Mouse (Mus musculus): ENCODE data around the gene Tmem202. TPM values are rescaled to one million over a fixed set of nuclear protein-coding genes. Genes with fewer than 3 reads are reported as not detected.

Gene Tmem202
- polyA plus RNA-seq (2014; fragmentation: Nextera tagmentation; extraction: Ambion mirVana), result 0.19 TPM in 1 of 2 replicates, not detected in the other

DNA sequence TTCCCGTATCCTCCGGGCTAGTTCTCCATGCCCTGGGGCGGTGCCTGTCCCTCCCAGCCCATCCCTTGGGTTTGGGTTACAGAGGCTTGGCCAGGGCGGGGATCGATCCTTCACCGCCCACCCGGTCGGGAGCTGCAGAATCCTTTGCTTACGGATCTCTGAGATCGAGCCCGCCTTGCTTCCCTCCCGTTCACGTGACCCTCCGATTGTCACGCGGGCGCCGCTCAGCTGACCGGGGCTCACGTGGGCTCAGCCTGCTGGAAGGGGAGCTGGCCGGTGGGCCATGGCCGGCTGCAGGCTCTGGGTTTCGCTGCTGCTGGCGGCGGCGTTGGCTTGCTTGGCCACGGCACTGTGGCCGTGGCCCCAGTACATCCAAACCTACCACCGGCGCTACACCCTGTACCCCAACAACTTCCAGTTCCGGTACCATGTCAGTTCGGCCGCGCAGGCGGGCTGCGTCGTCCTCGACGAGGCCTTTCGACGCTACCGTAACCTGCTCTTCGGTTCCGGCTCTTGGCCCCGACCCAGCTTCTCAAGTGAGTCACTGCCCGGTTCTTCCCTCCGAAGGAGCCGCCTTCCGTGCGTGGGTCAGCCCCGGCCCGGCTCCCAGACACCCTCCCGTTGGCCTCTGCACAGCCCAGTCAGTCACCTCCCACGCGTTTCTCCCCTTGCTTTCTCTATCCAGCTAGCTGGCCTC lies at the start of gene Tmem202, which contains the start of gene Hexa:
Gene Tmem202 (minus strand): TSS at position 407 of the 697 bp plus-strand sequence.
Gene Hexa (plus strand): TSS at position 100 of the 697 bp plus-strand sequence.
- DNase-seq (ENCODE audit: low spot score, missing footprints), result peak; percentile 98
- H3K4me2 ChIP-seq, result peak within 1 kb of the TSS; percentile 86

DNA sequence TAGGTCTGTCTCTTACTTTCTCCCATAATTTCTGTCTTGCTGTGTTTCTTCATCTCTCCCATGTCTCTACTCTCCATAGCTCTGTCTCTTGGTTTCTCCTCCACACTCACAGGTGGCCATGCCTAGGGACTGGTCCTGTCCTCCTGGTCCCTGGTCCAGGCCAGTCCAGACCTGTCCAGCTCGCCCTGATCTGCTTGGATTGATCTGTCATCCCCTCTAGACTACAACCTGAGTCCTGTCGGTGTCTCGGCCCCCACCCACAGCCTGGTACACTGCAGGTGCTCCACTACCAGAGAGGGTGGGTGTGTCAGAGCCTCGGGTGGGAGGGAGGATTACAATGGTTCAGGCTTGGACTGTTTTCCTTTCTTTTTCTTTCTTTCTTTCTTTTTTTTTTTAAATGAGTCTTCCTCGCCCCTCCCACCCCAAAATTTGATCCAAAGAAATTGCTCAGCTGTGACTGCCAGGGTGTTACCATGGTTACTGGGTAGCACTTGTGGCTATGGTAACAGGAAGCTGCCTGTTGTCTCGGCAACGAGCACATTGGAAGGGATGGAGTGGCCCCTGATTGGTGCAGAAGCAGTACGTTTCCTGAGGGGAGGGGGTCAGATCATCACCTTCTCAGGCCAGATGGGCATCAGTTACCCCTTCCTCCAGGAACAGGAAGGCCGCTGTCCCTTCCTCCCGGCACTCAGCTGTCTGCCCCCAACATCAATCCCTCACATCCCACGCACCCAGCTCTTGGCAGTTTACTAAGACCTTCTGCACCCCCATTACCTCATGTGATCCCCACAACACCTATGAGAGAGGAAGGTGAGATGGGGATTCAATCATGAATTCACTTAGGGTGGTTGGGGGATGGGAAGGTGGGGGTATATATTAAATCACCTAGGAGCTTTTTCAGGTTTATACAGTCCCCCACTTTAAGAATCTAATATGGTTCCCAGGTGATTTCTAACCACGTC lies 49.3 kb upstream of the Tmem202 start:
- Histone ChIP-seq H3K27ac (ENCODE audit: low read depth, low read length) (0 out of 2 replicates have a peak overlapping the region, but pooled peaks have one; percentile 17), H3K4me2 (peak overlapping the region; percentile 19), H3K4me3 (ENCODE audit: low read depth, low read length) (no peak overlapping the region), H3K27me3 (ENCODE audit: control insufficient read depth, insufficient read depth, low read length) (peaks cover 7% of the 10 kb centered on the region; the same call in 1 of the 2 replicates), H3K4me1 (ENCODE audit: control insufficient read depth, insufficient read depth, low read length) (peaks cover 9% of the 10 kb centered on the region), H3K36me3 (ENCODE audit: control insufficient read depth, insufficient read depth, low read length) (no peaks in the 10 kb centered on the region), H3K9me3 (ENCODE audit: control insufficient read depth, low read length) (no peaks in the 10 kb centered on the region), H3K9ac (ENCODE audit: low read length) (no peak overlapping the region)
- peak; percentile 87; the same call in 1 of the 2 replicates for ATAC-seq (ENCODE audit: low FRiP score)
- WGBS, result 25% methylated on average over 12 of the region's 12 CpGs
- DNase-seq (ENCODE audit: low spot score, missing footprints), result peak; percentile 88

More for the DNA sequence above, at the start of gene Tmem202, which contains the start of gene Hexa:
- 4% methylated on average over 55 of the region's 55 CpGs for WGBS
- Histone ChIP-seq H3K27me3 (ENCODE audit: control insufficient read depth, insufficient read depth, low read length) (no peaks in the 10 kb centered on the region; the same call in 1 of the 2 replicates), H3K4me3 (ENCODE audit: low read depth, low read length) (peak within 1 kb of the TSS; percentile 58), H3K4me1 (ENCODE audit: control insufficient read depth, insufficient read depth, low read length) (peaks cover 3% of the 10 kb centered on the region), H3K9ac (ENCODE audit: low read length) (peak within 1 kb of the TSS; percentile 80), H3K27ac (ENCODE audit: low read depth, low read length) (no peak within 1 kb of the TSS), H3K36me3 (ENCODE audit: control insufficient read depth, insufficient read depth, low read length) (no peaks in the 10 kb centered on the region), H3K9me3 (ENCODE audit: control insufficient read depth, low read length) (no peaks in the 10 kb centered on the region)
- peak; percentile 92 for ATAC-seq (ENCODE audit: low FRiP score)

- Histone ChIP-seq H3K9me3 (ENCODE audit: control insufficient read depth, low read length) (no peaks in the 10 kb centered on the region), H3K4me1 (ENCODE audit: control insufficient read depth, insufficient read depth, low read length) (peaks cover 9% of the 10 kb centered on the region), H3K4me2 (no peak overlapping the region), H3K36me3 (ENCODE audit: control insufficient read depth, insufficient read depth, low read length) (no peaks in the 10 kb centered on the region), H3K9ac (ENCODE audit: low read length) (no peak overlapping the region), H3K27ac (ENCODE audit: low read depth, low read length) (no peak overlapping the region), H3K4me3 (ENCODE audit: low read depth, low read length) (no peak overlapping the region), H3K27me3 (ENCODE audit: control insufficient read depth, insufficient read depth, low read length) (peaks cover 7% of the 10 kb centered on the region; the same call in 1 of the 2 replicates)
- WGBS, result 56% methylated on average over 5 of the region's 5 CpGs
- DNase-seq (ENCODE audit: low spot score, missing footprints) (no peak), ATAC-seq (ENCODE audit: low FRiP score) (no peak)
These were observed 48.6 kb upstream of the Tmem202 start for GRCm38 (mm10) chr9:59588252-59588651.

GRCm38 (mm10) chr9:59584871-59585308 lies 45.2 kb upstream of the Tmem202 start:
- DNase-seq (ENCODE audit: low spot score, missing footprints) (peak; percentile 95), ATAC-seq (ENCODE audit: low FRiP score) (peak; percentile 73)
- Histone ChIP-seq H3K36me3 (ENCODE audit: control insufficient read depth, insufficient read depth, low read length) (no peaks in the 10 kb centered on the region), H3K9me3 (ENCODE audit: control insufficient read depth, low read length) (no peaks in the 10 kb centered on the region), H3K4me3 (ENCODE audit: low read depth, low read length) (no peak overlapping the region), H3K4me2 (peak overlapping the region; percentile 22; the same call in 1 of the 2 replicates), H3K4me1 (ENCODE audit: control insufficient read depth, insufficient read depth, low read length) (peaks cover 9% of the 10 kb centered on the region), H3K9ac (ENCODE audit: low read length) (no peak overlapping the region), H3K27ac (ENCODE audit: low read depth, low read length) (no peak overlapping the region), H3K27me3 (ENCODE audit: control insufficient read depth, insufficient read depth, low read length) (peaks cover 7% of the 10 kb centered on the region; the same call in 1 of the 2 replicates)
- WGBS, result 7% methylated on average over 13 of the region's 13 CpGs

GRCm38 (mm10) chr9:59578505-59578867 lies 38.8 kb upstream of the Tmem202 start:
- no peak overlapping the region for H3K27ac ChIP-seq (ENCODE audit: low read depth, low read length)
- no peak for ATAC-seq (ENCODE audit: low FRiP score)
- no peak for DNase-seq (ENCODE audit: low spot score, missing footprints)
- no peaks in the 10 kb centered on the region for H3K9me3 ChIP-seq (ENCODE audit: control insufficient read depth, low read length)
- H3K4me1 ChIP-seq (ENCODE audit: control insufficient read depth, insufficient read depth, low read length), result peaks cover 9% of the 10 kb centered on the region; the same call in 1 of the 2 replicates
- peaks cover 15% of the 10 kb centered on the region; the same call in 1 of the 2 replicates for H3K27me3 ChIP-seq (ENCODE audit: control insufficient read depth, insufficient read depth, low read length)
- H3K4me2 ChIP-seq, result peak overlapping the region; percentile 55
- H3K9ac ChIP-seq (ENCODE audit: low read length), result peak overlapping the region; percentile 9; the same call in 1 of the 2 replicates
- H3K36me3 ChIP-seq (ENCODE audit: control insufficient read depth, insufficient read depth, low read length), result no peaks in the 10 kb centered on the region
- WGBS, result 1% methylated on average over 16 of the region's 20 CpGs
- H3K4me3 ChIP-seq (ENCODE audit: low read depth, low read length), result peak overlapping the region; percentile 35

DNA sequence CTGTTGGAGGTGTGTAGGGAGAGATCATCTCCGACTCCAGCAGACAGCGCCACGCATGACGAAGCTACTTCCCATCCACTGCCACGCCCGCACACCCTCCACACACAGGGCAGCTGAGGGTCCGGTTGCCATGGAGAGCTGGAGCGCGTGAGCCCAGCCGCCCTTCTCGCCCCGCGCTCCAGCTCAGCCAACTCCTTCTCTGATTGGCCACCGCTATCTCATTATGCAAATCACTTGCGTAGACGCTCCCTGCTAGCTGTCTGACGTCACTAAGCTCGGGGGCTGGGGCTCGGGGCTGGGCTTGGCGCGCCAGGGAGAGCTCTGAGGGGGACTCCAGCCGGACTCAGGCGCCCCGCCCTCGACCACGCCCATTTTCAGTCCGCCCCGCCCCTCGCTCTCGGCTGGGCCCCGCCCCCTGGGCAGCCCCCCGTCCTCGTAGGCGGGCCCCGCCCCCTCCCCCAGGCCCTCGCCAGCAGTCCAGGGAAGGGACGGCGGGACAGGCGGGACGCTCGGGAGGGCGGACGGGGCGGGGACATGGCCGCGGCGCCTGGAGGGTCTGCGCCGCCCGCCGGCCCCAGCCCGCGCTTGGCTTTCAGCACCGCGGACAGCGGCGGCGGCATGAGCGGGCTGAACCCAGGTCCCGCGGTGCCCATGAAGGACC lies 38.3 kb upstream of the Tmem202 start, which contains the start of gene Celf6:
Gene Celf6 (plus strand): TSS at position 74 of the 661 bp plus-strand sequence.
- under 1% methylated on average over 51 of the region's 61 CpGs for WGBS
- H3K27me3 ChIP-seq (ENCODE audit: control insufficient read depth, insufficient read depth, low read length), result peaks cover 15% of the 10 kb centered on the region; the same call in 1 of the 2 replicates
- ATAC-seq (ENCODE audit: low FRiP score), result peak; percentile 98

GRCm38 (mm10) chr9:59577401-59577800 lies 37.8 kb upstream of the Tmem202 start:
- no peak for DNase-seq (ENCODE audit: low spot score, missing footprints)
- Histone ChIP-seq H3K4me1 (ENCODE audit: control insufficient read depth, insufficient read depth, low read length) (peaks cover 9% of the 10 kb centered on the region; the same call in 1 of the 2 replicates), H3K9me3 (ENCODE audit: control insufficient read depth, low read length) (no peaks in the 10 kb centered on the region), H3K27me3 (ENCODE audit: control insufficient read depth, insufficient read depth, low read length) (peaks cover 15% of the 10 kb centered on the region; the same call in 1 of the 2 replicates), H3K4me3 (ENCODE audit: low read depth, low read length) (peak overlapping the region; percentile 35), H3K4me2 (peak overlapping the region; percentile 55), H3K27ac (ENCODE audit: low read depth, low read length) (no peak overlapping the region), H3K9ac (ENCODE audit: low read length) (no peak overlapping the region), H3K36me3 (ENCODE audit: control insufficient read depth, insufficient read depth, low read length) (no peaks in the 10 kb centered on the region)
- ATAC-seq (ENCODE audit: low FRiP score), result no peak
- 13% methylated on average over 13 of the region's 13 CpGs for WGBS

More for the DNA sequence above, 38.3 kb upstream of the Tmem202 start, which contains the start of gene Celf6:
- H3K9ac ChIP-seq (ENCODE audit: low read length), result peak within 1 kb of the TSS; percentile 9; the same call in 1 of the 2 replicates
- H3K9me3 ChIP-seq (ENCODE audit: control insufficient read depth, low read length), result no peaks in the 10 kb centered on the region
- no peak within 1 kb of the TSS for H3K27ac ChIP-seq (ENCODE audit: low read depth, low read length)
- DNase-seq (ENCODE audit: low spot score, missing footprints), result peak; percentile 100
- peak within 1 kb of the TSS; percentile 35 for H3K4me3 ChIP-seq (ENCODE audit: low read depth, low read length)
- H3K4me2 ChIP-seq, result peak within 1 kb of the TSS; percentile 55
- no peaks in the 10 kb centered on the region for H3K36me3 ChIP-seq (ENCODE audit: control insufficient read depth, insufficient read depth, low read length)
- H3K4me1 ChIP-seq (ENCODE audit: control insufficient read depth, insufficient read depth, low read length), result peaks cover 9% of the 10 kb centered on the region; the same call in 1 of the 2 replicates

DNA sequence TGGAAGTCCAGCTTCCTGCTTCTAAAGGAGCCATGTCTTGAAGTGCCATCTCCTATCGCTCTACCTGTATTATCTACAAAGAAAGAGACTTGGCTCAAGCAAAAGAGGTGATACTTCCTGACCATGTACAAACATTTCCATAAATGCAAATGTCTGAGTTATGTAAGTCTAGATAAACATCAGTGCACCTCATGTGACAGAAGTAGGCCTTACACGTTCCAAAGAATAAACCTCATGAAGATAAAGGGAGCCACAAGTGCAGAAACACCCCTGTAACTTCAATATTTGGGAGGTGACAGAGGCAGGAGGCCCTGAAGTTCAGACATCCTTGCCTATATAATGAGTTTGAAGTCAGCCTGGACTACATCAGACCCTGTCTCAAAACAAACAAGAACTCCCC lies 32.2 kb upstream of the Tmem202 start:
- Histone ChIP-seq H3K9ac (ENCODE audit: low read length) (no peak overlapping the region), H3K4me2 (no peak overlapping the region), H3K27ac (ENCODE audit: low read depth, low read length) (no peak overlapping the region), H3K27me3 (ENCODE audit: control insufficient read depth, insufficient read depth, low read length) (peaks cover 9% of the 10 kb centered on the region; the same call in 1 of the 2 replicates), H3K36me3 (ENCODE audit: control insufficient read depth, insufficient read depth, low read length) (no peaks in the 10 kb centered on the region), H3K4me3 (ENCODE audit: low read depth, low read length) (no peak overlapping the region), H3K4me1 (ENCODE audit: control insufficient read depth, insufficient read depth, low read length) (no peaks in the 10 kb centered on the region), H3K9me3 (ENCODE audit: control insufficient read depth, low read length) (no peaks in the 10 kb centered on the region)
- DNase-seq (ENCODE audit: low spot score, missing footprints) (no peak), ATAC-seq (ENCODE audit: low FRiP score) (no peak)
- 75% methylated on average over 2 of the region's 2 CpGs for WGBS
